Mouse (Mus musculus): Measurements from ENCODE around the gene Acd.

Gene Acd

GRCm38 (mm10) chr8:105700966-105701824 lies at the start of gene Acd, which contains the start of gene Pard6a:
Acd (minus strand) TSS chr8:105701102.
Pard6a (plus strand) TSS chr8:105701148.
- peak; percentile 97 for DNase-seq (ENCODE audit: low spot score)

GRCm38 (mm10) chr8:105750606-105751005 lies 49.7 kb upstream of the Acd start:
- no peak for DNase-seq (ENCODE audit: low spot score)

DNA sequence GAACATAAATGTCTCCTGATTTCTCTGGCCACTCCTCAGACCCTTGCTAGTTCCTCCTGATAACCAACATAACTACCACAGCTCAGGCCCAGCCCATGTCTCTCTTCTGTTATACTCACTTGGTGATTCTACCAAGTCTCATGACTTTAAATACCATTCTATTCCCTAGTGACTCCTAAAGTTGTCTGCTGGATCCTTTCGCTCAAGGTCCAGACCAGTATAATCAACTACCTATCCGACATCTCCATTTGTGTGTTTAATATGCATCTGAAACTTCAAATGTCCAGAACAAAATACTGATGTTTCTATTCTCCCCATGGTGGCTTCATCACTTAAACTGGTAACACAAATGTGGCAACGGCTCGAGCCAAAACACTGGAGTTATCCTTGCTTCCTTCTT lies 42.4 kb upstream of the Acd start:
- DNase-seq (ENCODE audit: low spot score) = no peak

GRCm38 (mm10) chr8:105739216-105739615 lies 38.3 kb upstream of the Acd start:
- DNase-seq (ENCODE audit: low spot score) = no peak

DNA sequence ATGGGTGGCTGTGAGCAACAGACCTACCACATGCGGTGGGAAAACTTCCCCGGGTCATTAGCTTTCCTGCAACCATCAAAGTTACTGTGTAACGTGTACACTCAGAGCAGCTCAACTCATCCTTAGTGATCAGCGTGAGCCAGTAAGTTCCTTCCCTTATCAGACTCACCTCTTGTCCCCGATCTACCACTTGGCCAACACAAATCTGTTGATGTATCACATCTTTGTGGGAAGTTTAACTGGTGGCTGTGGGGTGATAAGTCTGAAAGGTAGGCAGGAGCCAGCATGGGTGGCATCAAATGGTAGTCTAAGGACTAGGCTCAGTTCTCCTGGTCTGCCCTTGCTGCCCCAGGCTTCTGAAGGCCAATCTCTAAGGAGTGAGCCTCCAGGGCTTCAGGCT lies 31.3 kb upstream of the Acd start:
- DNase-seq (ENCODE audit: low spot score) = no peak

DNA sequence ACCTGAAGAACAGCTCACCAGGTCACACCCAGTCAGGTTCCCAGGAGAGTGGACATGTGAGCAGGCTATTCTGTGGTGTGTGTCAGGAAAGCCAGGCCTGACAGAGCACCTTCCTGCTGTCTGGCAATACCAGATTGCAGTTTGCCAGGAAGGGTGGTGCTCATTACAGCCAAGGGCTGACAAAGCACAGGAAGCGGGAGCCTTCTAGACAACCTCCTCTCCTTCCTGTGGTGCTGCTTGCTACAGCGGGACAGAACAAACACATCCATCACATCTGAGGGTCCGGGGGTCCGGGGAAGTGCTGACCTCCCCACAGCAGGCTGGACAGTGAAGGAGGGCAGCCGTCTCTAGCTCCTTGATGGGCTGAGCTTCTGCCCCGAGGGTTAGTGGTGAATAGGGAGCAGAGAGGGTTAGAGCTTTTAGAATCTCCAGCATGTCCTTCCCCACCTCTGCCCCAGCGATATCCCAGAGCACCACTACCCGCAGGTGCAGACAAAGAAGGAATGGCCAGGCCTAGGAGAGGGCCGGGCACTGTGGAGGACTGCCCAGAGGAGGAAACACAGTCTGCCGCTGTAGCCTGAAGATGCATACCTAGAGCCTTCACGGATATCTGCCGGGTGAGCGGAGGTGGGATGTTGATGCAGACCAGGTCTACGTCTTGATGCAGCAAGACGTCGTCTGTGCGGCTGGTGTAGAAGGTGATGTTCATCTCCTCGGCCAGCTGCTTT lies 26.7 kb upstream of the Acd start:
- DNase-seq (ENCODE audit: low spot score) = peak; percentile 14

DNA sequence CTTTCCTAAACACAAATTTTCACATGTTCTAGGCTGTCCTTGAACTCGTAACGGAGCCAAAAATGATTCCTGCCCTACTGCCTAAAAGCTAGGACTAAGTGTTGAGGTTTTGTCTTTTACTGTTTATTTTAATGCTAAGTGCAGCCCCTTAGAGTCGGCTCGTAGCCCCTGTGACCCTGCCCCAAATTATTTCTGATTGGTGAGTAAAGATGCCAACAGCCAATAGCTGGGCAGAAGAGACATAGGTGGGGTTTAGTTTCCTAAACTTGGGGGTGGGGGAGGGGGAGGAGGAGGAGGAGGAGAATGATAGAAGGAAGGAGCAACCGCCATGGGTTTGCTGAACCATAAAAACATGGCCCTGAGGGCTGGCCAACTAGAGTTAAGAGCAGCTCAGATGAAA lies 24.8 kb upstream of the Acd start:
- no peak for DNase-seq (ENCODE audit: low spot score)

- DNase-seq (ENCODE audit: low spot score) = no peak
These were observed 22.0 kb upstream of the Acd start for GRCm38 (mm10) chr8:105722861-105723260.

DNA sequence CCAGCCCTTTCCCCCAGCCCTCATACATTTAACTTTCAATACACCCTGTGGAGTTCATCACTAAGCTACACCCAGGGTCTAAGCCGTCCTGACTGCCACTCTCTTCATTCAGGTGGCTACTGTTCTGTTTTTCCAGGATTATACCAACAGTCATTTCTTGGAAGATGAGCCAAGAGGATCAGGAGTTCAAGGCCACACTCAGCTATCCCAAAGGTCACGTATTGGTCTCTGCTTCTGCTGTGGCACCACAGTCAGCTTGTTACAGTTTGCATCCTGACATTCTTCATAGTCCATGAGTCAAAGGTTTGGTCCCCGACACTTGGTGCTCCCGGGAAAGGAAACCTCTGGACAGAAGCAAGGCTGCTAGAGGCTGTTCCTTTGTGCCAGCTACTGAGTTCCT lies 18.7 kb upstream of the Acd start:
- no peak for DNase-seq (ENCODE audit: low spot score)

DNA sequence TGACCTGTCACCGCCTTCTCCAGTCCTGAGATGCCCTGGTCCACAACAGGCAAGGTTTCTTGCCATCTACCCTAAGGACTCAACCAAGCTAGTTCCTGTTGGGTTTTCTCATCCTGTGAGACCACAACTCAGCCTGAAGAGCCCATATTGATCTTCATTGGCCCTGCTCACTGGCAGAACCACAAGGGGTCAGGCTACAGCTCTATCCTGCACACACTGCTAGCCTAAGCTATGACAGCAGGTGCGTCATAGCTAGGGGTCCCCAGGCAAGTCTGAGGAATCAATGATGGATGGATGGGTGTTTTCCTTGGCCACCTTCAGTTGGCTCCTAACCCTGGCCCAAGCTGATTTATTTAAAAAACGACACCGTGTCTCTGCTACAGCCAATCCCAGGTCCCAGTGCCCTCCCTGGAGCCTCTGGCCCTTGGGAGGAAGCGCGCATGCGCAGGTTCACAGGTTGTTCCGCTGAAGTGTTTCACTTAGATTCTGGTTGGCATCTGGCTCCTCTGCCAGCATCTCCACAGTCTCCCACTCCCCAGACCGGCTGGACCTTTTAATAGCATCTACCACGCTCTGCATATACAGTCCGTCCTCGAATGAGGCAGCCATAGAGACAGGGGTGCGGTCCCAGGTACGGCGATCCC lies 15.5 kb upstream of the Acd start:
- DNase-seq (ENCODE audit: low spot score) = no peak

GRCm38 (mm10) chr8:105715042-105715441 lies 14.1 kb upstream of the Acd start:
- DNase-seq (ENCODE audit: low spot score) = no peak

DNA sequence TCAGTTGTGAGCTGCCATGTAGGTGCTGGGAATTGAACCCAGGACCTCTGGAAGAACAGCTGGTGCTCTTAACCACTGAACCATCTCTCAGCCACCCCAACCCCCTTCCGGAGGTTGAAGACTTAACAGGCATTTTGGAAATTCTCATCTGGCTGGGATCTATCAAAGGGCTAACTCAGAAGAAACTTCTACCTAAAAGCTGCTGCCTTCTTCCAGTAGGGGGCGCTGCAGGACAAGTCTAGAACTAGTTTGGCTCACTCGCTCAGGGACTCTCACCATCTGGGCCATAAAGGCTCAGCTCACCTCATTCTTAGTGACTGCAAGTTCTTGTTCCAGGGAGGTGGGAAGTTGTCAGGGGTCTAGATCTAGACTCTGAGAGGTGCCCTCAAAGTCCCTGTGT lies 13.2 kb upstream of the Acd start:
- DNase-seq (ENCODE audit: low spot score) = peak; percentile 82

GRCm38 (mm10) chr8:105712286-105712685 lies 11.4 kb upstream of the Acd start:
- no peak for DNase-seq (ENCODE audit: low spot score)

GRCm38 (mm10) chr8:105709317-105709716 lies 8.4 kb upstream of the Acd start:
- no peak for DNase-seq (ENCODE audit: low spot score)

DNA sequence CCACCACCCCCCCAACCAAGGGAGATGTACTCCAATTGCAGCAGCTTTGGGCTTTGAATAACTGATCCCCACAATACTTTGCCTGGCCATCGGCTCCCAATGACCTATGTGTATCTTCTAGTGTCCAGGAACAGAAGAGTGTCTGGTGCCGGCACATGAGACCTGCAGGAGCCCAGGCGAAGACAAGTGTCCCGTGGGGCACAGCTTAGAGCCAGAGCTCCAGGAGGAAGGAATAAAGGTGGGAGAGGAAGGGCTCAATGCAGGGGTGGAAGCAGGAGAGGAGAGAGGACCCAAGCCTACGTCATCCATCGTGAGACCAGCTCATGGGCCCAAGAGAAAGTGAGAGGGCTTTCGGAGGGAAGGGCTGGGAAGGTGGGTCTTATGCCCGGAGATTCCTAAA lies 7.8 kb upstream of the Acd start:
- DNase-seq (ENCODE audit: low spot score) = no peak

- peak; percentile 65 for DNase-seq (ENCODE audit: low spot score)
These were observed 6.8 kb upstream of the Acd start, which contains the start of the genes 4933405L10Rik and Enkd1 for GRCm38 (mm10) chr8:105707498-105708403. 4933405L10Rik (plus strand) TSS chr8:105707655. Enkd1 (minus strand) TSS chr8:105708210.

GRCm38 (mm10) chr8:105706426-105706825 lies 5.5 kb upstream of the Acd start:
- DNase-seq (ENCODE audit: low spot score) = no peak

DNA sequence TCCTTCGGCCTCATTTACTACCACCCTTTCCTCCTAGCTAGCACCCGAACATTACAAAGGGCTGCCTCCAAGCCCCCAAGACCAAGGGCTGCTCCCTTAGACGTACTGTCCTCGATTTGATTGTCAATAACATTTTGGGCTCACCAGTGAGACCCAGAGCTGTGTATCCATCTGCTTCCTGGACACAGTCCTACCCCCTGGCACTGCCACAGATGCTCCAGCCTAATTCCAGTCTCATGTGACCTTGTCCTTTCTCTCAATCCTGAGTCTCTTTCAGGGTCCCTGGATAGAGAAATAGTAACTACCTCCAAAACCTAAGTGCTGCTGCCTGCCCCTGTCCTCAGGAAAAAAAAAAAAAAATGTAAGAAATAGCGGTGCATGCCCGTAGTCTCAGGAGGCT lies 4.1 kb upstream of the Acd start:
- DNase-seq (ENCODE audit: low spot score) = no peak

- no peak for DNase-seq (ENCODE audit: low spot score)
These were observed 3.4 kb upstream of the Acd start for GRCm38 (mm10) chr8:105704146-105704812.

DNA sequence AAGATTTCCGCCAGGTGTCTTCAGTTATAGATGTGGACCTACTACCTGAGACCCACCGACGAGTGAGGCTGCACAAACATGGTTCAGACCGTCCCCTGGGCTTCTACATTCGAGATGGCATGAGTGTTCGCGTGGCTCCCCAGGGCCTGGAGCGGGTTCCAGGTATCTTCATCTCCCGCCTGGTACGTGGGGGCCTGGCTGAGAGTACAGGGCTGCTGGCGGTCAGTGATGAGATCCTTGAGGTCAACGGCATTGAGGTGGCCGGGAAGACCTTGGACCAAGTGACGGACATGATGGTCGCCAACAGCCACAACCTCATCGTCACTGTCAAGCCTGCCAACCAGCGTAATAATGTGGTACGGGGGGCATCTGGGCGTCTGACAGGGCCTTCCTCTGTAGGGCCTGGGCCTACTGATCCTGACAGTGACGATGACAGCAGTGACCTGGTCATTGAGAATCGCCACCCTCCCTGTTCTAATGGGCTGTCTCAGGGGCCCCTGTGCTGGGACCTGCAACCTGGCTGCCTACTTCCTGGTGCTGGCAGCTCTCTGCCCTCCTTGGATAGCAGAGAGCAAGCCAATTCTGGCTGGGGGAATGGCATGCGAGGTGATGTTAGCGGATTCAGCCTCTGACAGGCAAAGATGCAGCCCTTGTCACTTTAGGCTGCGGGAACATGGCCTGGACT lies 2.0 kb upstream of the Acd start:
- no peak for DNase-seq (ENCODE audit: low spot score)

Measured in spleen, adult 12 weeks (tissue).